Mouse (Mus musculus) thymus, adult 2 months (tissue): Measurements from ENCODE around the gene Platr17. TPM values are rescaled to one million over a fixed set of nuclear protein-coding genes. Genes with fewer than 3 reads are reported as not detected.

Experiments
- DNase-seq: peaks from one replicate; pipeline ENCODE4 v3.0.0; 2021
- H3K27ac ChIP-seq: fragments of 200-500 bp; 2 replicates; pipeline ENCODE4 v1.5.1; 2012; ENCODE audit warnings: low read length, control low read depth; ENCODE audit not compliant: control insufficient read depth, insufficient read depth
- H3K27me3 ChIP-seq: fragments of 200-500 bp; 2 replicates; pipeline ENCODE4 v1.6.1; 2012; ENCODE audit warnings: mild to moderate bottlenecking, low read length, moderate library complexity, mixed read lengths; ENCODE audit not compliant: control insufficient read depth, insufficient read depth
- H3K36me3 ChIP-seq: fragments of 200-500 bp; 2 replicates; pipeline ENCODE4 v1.6.1; 2012; ENCODE audit warnings: mild to moderate bottlenecking, low read length, moderate library complexity; ENCODE audit not compliant: control insufficient read depth, insufficient read depth
- H3K4me1 ChIP-seq: fragments of 200-500 bp; replicated peaks from 2 replicates; pipeline ENCODE4 v1.6.1; 2012; ENCODE audit warnings: low read length; ENCODE audit not compliant: control insufficient read depth, insufficient read depth
- H3K4me3 ChIP-seq: fragments of 200-500 bp; 2 replicates; pipeline ENCODE4 v1.5.1; 2012; ENCODE audit warnings: mild to moderate bottlenecking, low read length, control low read depth, moderate library complexity; ENCODE audit not compliant: control insufficient read depth, insufficient read depth
- CTCF ChIP-seq: fragments of 200-500 bp; IDR thresholded peaks from 2 replicates; pipeline ENCODE4 v1.5.1; 2012; ENCODE audit warnings: mild to moderate bottlenecking, control low read depth, low read length, moderate library complexity, borderline replicate concordance; ENCODE audit not compliant: control insufficient read depth, poor library complexity, insufficient read depth; ENCODE audit errors: extremely low read depth
- POLR2A ChIP-seq: fragments of 200-500 bp; IDR thresholded peaks from 2 replicates; pipeline ENCODE4 v1.6.1; 2012; ENCODE audit warnings: mild to moderate bottlenecking, low read length, control low read depth, moderate library complexity; ENCODE audit not compliant: control insufficient read depth, poor library complexity, insufficient read depth; ENCODE audit errors: extremely low read depth
- WGBS: fragments of 180-500 bp; shearing (Covaris S2); methylation state at CpG from one replicate; pipeline ENCODE4 v1.1.7; 2018; 5-methylcytosine and 5-hydroxymethylcytosine counted together
- polyA plus RNA-seq: library from polyadenylated mRNA; depleted of rRNA; stranded (reverse); fragments of >200 nt; gene quantifications from 2 replicates; pipeline ENCODE4 v1.2.3, GENCODE M21; 2012

Platr17 gene
- polyA plus RNA-seq, 1 experiment: 0.69 TPM

DNA sequence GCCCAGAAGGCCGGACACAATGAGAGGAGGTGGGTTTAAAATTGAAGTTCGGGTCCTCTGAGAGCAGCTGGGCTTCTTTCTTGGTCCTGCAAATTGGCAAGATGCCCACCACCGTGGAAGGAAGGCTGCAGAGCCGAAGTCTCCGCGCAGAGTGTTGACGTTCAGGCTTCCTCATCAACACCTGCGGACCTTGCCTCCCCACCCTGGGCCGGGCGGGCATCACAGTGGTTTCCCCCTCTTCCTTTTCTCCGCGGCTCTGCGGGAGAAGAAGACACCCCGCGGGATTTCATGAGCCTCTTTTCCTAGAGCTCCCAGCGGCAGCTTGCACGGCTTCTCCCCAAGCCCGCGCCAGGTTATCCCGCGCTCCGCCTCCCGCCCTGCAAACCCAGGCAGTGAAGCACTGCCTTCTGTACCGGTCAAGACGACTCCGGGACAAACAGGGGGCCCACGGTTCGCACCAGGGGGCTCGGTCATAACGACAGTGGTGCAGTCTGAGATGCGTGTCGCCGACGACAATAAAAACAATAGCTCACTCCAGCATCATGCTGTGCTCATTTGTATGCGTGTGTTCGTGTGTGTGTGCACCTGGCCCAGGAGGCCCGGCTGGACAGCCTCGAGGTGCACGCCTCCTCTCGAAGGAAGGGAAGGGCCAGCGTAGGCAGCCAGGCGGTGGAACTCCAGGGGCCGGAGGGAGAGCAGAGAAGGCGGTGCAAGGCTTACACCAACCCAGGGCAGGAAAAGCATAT, 3.6 kb downstream of the Platr17 start:
- TF ChIP-seq POLR2A (no peak), CTCF (no peak; the same call in 1 of the 2 replicates)
- H3K4me1 ChIP-seq: peaks cover 21% of the 10 kb centered on the region
- peak overlapping the region; percentile 18 for H3K27ac ChIP-seq
- no peaks in the 10 kb centered on the region for H3K27me3 ChIP-seq
- peak; percentile 50 for DNase-seq
- under 1% methylated on average over 44 of the region's 44 CpGs for WGBS
- H3K4me3 ChIP-seq: peak overlapping the region; percentile 62
- H3K36me3 ChIP-seq: peaks cover 19% of the 10 kb centered on the region

DNA sequence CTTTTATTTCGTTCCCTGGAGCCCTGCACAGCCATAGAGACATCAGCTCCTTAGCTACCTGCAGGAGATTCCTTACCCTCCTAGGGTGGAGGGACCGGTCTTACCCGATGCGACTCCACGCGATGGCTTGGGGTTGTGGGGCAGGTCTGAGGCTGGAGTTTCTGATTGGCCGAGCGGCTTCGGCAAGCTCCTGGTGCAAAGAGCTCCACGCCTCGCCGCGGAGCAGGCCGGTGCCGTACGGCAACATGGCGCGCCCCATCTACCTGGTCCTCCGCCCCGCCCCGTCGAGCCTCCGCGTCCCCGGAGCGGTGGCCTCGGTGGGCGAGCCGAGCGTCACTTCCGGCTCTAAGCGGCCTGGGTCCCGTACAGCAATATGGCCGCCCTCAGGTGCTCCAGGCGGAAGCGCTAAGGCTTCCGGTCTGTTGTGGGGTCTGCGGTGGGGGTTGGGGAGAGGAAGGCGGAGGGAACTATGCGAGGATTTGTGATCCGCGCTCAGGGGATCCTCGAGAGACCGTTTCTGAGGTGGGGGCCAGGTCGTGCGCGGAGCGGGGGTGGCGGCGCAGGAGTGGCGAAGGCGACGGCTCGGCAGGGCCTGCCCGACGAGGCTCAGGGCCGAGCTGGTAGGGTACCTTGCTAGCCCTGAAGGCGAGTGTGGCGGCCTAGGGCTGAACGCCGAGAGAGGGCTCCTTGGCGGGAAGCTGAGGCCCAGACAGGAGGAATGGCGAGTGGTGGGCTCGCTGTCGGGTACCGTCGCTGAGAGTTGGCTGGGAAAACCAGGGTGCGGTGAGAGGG, 4.3 kb downstream of the Platr17 start, which contains the start of gene Daxx:
Daxx (plus strand) TSS at position 338 of the 792 bp plus-strand sequence.
- peak; percentile 99 for DNase-seq
- Histone ChIP-seq H3K27me3 (no peaks in the 10 kb centered on the region), H3K27ac (peak within 1 kb of the TSS; percentile 85), H3K36me3 (peaks cover 25% of the 10 kb centered on the region), H3K4me3 (peak within 1 kb of the TSS; percentile 94), H3K4me1 (peaks cover 18% of the 10 kb centered on the region)
- TF ChIP-seq POLR2A (peak; percentile 70), CTCF (peak; percentile 46; the same call in 1 of the 2 replicates)
- 2% methylated on average over 68 of the region's 68 CpGs for WGBS

DNA sequence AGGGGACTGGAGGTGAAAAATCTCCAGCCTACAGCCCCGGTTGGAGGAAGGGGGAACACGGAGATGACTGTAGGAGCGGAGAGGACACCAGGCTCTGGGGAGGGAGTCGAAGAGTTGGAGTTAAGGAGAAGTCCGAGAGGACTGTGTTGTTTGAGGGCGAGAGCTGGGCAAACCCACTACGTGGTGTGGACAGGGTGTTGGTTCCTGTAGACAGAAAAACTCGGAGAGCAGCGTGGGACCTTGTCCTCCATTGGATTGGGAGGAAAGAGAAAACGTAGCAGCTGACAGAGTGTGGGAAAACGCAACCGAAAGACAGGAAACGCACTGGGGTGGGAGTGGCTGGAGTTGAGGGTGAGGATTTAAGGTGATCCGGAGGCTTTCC, 4.9 kb downstream of the Platr17 start:
- Histone ChIP-seq H3K4me3 (peak overlapping the region; percentile 94), H3K27me3 (no peaks in the 10 kb centered on the region), H3K27ac (peak overlapping the region; percentile 85), H3K36me3 (peaks cover 25% of the 10 kb centered on the region), H3K4me1 (peaks cover 19% of the 10 kb centered on the region)
- TF ChIP-seq POLR2A (no peak; the same call in 1 of the 2 replicates), CTCF (no peak)
- WGBS: under 1% methylated on average over 14 of the region's 14 CpGs
- DNase-seq: peak; percentile 58

DNA sequence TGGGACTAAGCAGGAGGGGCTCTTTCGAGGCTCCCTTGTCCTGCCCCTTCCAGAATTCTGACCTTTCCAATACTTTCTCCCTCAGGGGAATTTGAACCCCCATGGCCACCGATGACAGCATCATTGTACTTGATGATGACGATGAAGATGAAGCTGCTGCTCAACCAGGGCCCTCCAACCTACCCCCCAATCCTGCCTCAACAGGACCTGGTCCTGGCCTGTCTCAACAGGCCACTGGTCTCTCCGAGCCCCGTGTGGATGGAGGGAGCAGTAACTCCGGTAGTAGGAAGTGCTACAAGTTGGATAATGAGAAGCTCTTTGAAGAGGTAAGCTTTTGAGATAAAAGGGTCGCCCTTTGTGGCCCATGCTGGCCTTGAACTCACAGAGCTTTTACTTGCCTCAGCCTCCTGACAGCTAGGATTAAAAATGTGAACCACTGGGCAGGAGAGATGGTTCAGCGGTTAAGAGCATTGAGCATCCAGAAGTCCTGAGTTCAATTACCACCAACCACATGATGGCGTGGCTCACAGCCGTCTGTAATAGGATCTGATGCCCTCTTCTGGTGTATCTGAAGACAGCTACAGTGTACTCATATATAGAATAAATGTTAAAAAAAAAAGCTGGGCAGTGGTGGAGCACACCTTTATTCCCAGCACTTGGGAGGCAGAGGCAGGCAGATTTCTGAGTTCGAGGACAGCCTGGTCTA, 5.6 kb downstream of the Platr17 start:
- 48% methylated on average over 11 of the region's 11 CpGs for WGBS
- H3K4me1 ChIP-seq: peaks cover 23% of the 10 kb centered on the region
- no peaks in the 10 kb centered on the region for H3K27me3 ChIP-seq
- TF ChIP-seq POLR2A (no peak), CTCF (no peak)
- no peak for DNase-seq
- H3K4me3 ChIP-seq: peak overlapping the region; percentile 94
- peak overlapping the region; percentile 85; the same call in 1 of the 2 replicates for H3K27ac ChIP-seq
- H3K36me3 ChIP-seq: peaks cover 25% of the 10 kb centered on the region

DNA sequence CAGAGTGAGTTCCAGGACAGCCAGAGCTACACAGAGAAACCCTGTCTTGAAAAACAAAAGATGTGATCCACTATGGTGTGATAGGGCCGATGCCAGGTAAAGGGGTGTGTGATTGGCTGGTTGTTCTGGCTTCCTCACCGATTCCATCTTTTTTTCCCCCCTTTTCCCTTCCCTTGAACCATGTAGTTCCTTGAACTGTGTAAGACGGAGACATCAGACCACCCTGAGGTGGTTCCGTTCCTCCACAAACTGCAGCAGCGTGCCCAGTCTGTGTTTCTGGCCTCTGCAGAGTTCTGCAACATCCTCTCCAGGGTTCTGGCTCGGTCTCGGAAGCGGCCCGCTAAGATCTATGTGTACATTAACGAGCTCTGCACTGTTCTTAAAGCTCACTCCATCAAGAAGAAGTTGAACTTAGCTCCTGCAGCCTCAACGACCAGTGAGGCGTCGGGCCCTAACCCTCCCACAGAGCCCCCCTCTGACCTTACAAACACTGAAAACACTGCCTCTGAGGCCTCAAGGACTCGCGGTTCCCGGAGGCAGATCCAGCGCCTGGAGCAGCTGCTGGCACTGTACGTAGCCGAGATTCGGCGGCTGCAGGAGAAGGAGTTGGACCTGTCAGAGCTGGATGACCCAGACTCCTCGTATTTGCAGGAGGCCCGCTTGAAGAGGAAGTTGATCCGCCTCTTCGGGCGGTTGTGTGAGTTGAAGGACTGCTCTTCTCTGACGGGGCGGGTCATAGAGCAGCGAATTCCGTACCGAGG, 6.3 kb downstream of the Platr17 start:
- no peaks in the 10 kb centered on the region for H3K27me3 ChIP-seq
- peaks cover 23% of the 10 kb centered on the region for H3K4me1 ChIP-seq
- peaks cover 25% of the 10 kb centered on the region for H3K36me3 ChIP-seq
- no peak for DNase-seq
- WGBS: 93% methylated on average over 31 of the region's 31 CpGs
- no peak overlapping the region for H3K4me3 ChIP-seq
- H3K27ac ChIP-seq: no peak overlapping the region
- no peak for TF ChIP-seq POLR2A
- no peak for TF ChIP-seq CTCF
